Mouse (Mus musculus) common myeloid progenitor, adult 5-6 weeks (primary cell): Measurements from ENCODE around the gene Gabrb3. TPM values are rescaled to one million over a fixed set of nuclear protein-coding genes. Genes with fewer than 3 reads are reported as not detected.

Experiments
- ATAC-seq: replicated peaks from 2 replicates; pipeline ENCODE4 v1.8.0; 2016; ENCODE audit warnings: low read depth, mild to moderate bottlenecking, moderate TSS enrichment, inconsistent platforms; ENCODE audit not compliant: poor library complexity, severe bottlenecking
- total RNA-seq: library from RNA; stranded (forward); fragments of 200-1000, 187-1606 nt; gene quantifications from 2 replicates; pipeline ENCODE4 v1.2.3, GENCODE M21; 2017

Gabrb3 gene
- not detected in 2 replicates for total RNA-seq

GRCm38 (mm10) chr7:57419392-57419791 lies at the start of gene Gabrb3:
Gabrb3 (plus strand) TSS chr7:57419692.
- ATAC-seq, result no peak

- ATAC-seq, result no peak
Observed at GRCm38 (mm10) chr7:57384112-57384511, 35.4 kb upstream of the Gabrb3 start.

DNA sequence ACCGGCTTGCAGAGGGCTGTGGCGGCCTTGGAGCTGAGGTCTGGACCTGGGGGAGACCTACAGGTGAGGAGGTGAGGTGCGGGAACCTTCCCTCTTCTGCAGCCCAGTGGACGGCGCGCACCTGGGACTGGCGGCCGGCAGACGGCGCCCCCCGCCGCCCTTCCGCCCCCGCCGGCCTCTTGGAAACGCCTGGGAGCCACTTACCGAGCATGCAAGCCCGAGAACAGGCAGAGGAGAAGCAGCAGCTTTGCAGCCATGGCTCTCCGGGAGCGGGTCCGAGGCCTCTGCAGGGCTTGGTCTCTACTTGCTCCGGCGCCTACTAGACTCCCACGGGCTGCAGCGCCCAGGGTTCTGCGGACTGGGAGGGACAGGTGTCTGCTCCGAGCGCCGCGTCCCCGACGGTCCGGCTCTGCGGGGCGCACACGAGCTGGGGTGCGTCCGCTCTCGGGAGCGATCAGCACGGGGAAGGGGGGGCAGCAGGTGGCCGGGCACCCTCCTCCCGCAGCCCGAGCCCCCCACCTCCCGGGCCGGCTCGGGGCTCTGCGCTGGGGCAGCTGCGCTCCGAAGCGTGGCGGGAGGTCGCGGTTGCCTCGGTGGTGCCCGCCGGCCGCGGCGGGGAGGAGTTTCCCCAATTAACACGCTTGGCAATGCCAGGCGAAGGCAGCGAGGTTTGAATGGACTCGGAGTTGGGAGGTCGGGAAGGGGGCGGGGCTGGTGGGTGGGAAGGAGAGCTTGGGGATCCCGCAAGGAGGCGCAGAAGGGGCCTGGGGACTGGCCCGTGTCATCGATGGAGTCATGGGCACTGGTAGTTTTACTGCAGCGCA lies 32.8 kb upstream of the Gabrb3 start, which contains the start of gene Gabrg3:
Gene Gabrg3, minus strand, starts transcription at position 672 of the 824 bp plus-strand sequence.
- ATAC-seq, result no peak

GRCm38 (mm10) chr7:57387341-57387654 lies 32.2 kb upstream of the Gabrb3 start:
- ATAC-seq, result no peak

GRCm38 (mm10) chr7:57390046-57390445 lies 29.4 kb upstream of the Gabrb3 start:
- ATAC-seq, result no peak

GRCm38 (mm10) chr7:57393551-57393950 lies 25.9 kb upstream of the Gabrb3 start:
- no peak for ATAC-seq

GRCm38 (mm10) chr7:57411163-57411562 lies 8.3 kb upstream of the Gabrb3 start:
- no peak for ATAC-seq

DNA sequence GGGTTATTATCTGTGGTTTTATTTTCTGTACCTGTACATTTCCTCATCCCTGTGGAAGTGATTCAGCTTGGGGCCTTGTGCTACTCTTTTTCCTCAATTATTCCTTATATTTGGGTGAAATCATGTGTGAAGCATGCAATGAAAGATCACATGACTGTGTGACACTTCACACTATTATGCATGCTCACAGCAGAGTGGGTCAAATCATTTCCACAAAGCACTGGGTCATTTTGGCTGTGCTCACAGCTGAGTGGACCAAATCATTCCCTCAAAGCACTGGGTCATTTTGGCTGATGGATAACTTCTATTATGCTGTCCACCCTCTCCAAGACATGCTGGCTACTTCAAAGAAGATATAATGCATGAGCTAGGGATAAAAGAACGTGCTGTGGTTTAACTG lies 6.6 kb upstream of the Gabrb3 start:
- no peak for ATAC-seq

DNA sequence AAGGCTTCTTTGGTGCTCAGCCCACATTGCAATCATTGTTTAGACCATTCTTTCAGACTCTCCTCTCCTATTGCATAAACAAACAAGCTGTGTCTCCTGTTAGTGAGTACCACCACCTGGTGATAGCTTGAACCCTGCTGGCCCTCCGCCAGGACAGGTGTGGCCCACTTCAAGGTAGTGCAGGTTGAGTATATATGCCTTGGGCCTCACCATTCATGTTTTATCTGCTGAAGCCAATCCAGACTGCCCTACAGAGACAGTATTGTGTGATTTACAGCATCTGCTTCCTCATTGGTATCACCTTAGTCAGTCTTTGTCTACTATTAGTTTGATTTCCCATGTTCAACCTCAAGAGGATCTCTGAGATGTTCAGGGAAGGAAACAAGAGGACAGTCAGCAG lies 1.6 kb downstream of the Gabrb3 start:
- ATAC-seq, result no peak

DNA sequence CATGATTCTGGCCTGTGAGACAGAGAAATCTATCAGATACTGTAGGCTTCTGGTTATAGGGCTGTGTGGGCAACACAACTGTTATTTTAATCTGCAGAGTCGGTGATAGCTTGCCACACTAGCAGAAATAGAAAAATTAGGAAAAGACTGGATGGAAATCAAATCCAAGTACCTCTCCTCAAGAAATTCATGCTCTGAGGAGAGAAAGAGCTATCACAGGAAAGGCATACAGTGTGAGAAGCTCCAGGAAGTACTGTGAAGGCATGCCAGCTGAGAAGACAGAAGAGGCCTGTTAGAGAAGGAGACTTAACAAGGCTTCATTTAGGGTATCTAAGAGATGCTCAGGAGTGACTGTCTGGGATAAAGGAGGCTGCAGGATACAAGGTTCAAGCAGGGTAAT lies 3.2 kb downstream of the Gabrb3 start:
- ATAC-seq, result no peak

DNA sequence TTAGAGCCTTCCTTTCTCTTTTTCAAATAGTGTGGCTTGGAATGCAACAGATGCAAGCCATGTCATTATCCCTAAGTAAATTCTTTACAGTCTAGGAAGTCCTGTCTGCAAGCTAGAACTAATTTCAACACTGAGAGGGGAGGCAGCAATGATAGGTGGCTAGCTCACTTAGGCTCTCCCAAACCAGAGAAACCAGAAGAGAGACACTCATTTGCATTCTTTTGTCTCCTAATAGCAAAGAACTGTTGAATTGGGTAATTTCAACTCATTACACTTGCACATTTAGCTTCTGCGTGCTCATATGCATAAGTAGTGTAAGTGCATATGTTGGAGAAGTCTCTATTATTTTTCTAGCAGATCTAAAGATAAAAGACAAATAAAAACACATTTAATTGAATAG lies 28.7 kb downstream of the Gabrb3 start:
- no peak for ATAC-seq

- ATAC-seq, result no peak
Observed at GRCm38 (mm10) chr7:57460354-57460753, 40.9 kb downstream of the Gabrb3 start.

DNA sequence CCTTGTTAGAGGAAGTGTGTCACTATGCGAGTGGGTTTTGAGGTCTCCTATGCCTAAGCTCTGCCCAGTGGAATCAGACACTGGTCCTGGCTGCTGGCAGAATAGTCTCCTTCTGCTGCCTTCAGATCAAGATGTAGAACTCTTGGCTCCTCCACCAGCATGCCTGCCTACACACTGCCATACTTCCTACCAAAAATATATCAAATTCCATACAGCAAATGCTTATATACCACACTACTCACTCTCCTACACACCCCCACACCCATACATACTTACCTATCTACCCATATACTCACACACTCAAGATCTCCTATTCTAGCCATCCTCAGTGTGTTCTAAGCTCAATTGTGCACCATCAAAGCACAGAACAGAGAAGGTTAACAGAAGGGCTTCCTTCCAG lies 51.8 kb downstream of the Gabrb3 start:
- ATAC-seq, result no peak

DNA sequence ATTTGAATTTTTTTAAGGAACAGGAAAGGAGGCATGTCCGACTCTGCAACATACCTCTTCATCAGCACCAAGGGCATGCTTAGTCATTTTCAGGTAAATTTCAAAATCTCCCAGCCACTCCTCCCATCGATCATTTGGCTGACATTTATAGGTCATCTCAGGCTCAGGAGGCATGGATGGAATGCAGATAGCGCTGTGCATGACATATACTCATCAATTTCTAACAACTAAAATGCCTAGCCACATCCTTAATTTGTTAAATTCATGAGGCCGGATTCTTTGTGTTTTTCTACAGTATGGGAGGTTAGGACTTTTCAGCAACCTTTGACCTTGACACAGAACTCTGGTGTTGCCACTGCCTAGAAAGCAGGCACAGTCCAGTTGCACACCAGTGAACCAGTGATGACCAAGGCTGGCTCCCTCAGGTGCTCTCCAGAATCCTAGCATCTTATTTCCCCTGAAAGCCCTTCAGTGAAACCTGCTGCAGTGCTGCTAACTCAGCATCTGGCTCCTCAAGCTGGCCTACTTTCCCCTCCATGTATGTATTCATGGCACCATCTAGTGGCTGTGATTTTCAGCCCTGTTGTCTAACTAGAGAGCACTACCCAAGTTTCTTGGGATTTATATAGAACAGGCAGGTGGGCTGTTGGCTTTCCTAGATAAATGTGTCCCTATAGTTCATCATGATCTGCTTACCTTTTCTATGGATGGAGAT lies 54.5 kb downstream of the Gabrb3 start:
- no peak for ATAC-seq

GRCm38 (mm10) chr7:57482896-57483295 lies 63.4 kb downstream of the Gabrb3 start:
- ATAC-seq, result no peak

DNA sequence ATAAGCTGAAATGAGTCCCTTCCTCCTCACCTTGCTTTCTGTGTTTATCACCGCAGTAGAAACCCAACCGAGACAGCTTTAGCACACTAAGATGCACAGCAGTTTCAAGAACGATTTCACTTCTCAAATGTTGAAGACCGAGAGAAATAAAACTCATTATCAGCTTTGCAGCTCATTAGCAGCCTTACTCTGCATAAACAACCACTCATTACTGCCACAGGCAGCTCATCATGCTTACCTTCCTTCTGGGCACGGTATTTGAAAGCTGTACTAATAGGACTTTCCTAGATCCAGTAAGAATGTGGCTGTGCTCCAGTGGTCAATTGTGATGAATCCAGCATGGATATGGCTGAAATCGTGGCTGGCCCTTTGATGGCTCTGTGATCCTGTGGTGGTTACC lies 67.4 kb downstream of the Gabrb3 start:
- no peak for ATAC-seq

DNA sequence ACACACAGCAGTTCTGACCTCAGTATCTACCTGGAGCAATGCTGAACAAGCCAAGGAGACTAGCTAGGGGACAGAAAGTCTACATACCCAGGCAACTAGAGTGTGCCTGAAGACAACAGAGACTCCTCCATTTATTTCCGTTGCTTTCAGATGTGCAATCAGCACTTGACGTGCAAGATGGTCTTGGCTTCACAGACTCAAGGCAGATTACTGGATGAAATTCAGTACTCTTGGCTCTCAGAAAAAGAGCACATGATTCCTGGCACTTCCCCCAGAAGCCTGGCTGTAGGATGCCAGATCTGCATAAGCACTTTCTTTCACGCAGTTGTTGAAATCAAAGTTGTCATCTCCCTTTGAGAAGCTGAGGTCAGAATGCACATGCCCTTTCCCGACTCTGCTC lies 72.3 kb downstream of the Gabrb3 start:
- ATAC-seq, result no peak

DNA sequence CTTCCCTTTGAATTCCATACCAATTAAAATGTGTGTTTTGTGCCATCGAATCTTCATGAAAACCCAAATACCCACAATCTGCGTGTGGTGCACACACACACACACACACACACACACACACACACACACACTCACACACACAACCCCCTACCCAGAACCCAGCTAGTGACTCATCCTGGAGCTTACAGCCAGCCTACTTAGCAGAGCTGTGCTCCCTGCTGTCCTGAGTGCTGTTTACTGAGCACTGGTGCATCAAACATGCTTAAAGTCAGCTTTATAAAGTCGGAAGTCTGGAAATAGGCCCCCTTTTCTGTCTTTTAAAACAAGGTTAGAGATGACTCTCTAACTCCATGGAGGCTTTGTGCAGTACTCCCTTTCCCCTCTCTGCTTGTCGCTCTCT lies 83.3 kb downstream of the Gabrb3 start:
- no peak for ATAC-seq

GRCm38 (mm10) chr7:57508860-57509632 lies 89.6 kb downstream of the Gabrb3 start:
- no peak for ATAC-seq

GRCm38 (mm10) chr7:57509681-57510141 lies 90.2 kb downstream of the Gabrb3 start, which contains the start of gene Gabra5:
Gabra5 (minus strand) TSS chr7:57510059.
- ATAC-seq, result no peak

DNA sequence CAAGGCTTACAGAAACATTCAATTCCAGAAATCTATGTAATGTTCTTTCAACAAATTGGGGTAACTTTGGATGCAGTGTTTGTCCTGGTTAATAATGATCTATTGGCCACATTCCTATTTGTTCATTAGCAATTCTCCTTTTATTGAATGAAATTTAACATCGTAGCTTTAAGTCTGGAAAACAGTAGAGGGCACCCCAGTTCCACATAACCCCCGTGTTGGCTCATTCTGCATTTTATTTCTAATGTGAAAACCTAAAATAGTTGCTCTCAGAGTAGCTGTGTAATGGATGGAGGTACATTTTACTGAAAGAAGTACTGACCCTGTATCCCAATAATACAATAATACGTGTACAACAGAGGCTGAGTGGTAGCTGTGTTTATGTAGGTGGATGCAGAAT lies 93.5 kb downstream of the Gabrb3 start:
- ATAC-seq, result no peak
